Mouse (Mus musculus) bone marrow, adult 2 months (tissue): ENCODE results near the gene Mettl26. TPM values are rescaled to one million over a fixed set of nuclear protein-coding genes. Genes with fewer than 3 reads are reported as not detected.

Experiments
- H3K27ac ChIP-seq: fragments of 200-500 bp; 2 replicates; pipeline ENCODE4 v1.5.1; 2012; ENCODE audit warnings: low read depth, mild to moderate bottlenecking, control low read depth, inconsistent platforms, low read length; ENCODE audit not compliant: control insufficient read depth, poor library complexity, insufficient read depth
- H3K4me1 ChIP-seq: fragments of 200-500 bp; 2 replicates; pipeline ENCODE4 v1.6.1; 2011; ENCODE audit warnings: low read length; ENCODE audit not compliant: control insufficient read depth, insufficient read depth
- H3K4me3 ChIP-seq: fragments of 200-500 bp; replicated peaks from 2 replicates; pipeline ENCODE3; 2011; ENCODE audit warnings: mild to moderate bottlenecking, low read depth, low read length, control low read depth; ENCODE audit not compliant: control insufficient read depth
- CTCF ChIP-seq: fragments of 200-500 bp; IDR thresholded peaks from 2 replicates; pipeline ENCODE4 v1.5.1; 2011; ENCODE audit warnings: low read length, control low read depth; ENCODE audit not compliant: control insufficient read depth, insufficient read depth
- POLR2A ChIP-seq: fragments of 200-500 bp; IDR thresholded peaks from 2 replicates; pipeline ENCODE4 v1.6.1; 2011; ENCODE audit warnings: low read depth, mild to moderate bottlenecking, control low read depth, low read length, borderline replicate concordance; ENCODE audit not compliant: control insufficient read depth
- WGBS: fragments of 180-500 bp; shearing (Covaris S2); methylation state at CpG from one replicate; pipeline ENCODE4 v1.1.7; 2018; 5-methylcytosine and 5-hydroxymethylcytosine counted together
- polyA plus RNA-seq: library from polyadenylated mRNA; stranded (reverse); fragments of >200 nt; gene quantifications from 2 replicates; pipeline ENCODE4 v1.2.4, GENCODE M21; 2011; ENCODE audit warnings: low replicate concordance; ENCODE audit not compliant: missing spikeins, insufficient read depth, insufficient read length

The Mettl26 gene
- polyA plus RNA-seq, 1 experiment = 30.0 TPM

DNA sequence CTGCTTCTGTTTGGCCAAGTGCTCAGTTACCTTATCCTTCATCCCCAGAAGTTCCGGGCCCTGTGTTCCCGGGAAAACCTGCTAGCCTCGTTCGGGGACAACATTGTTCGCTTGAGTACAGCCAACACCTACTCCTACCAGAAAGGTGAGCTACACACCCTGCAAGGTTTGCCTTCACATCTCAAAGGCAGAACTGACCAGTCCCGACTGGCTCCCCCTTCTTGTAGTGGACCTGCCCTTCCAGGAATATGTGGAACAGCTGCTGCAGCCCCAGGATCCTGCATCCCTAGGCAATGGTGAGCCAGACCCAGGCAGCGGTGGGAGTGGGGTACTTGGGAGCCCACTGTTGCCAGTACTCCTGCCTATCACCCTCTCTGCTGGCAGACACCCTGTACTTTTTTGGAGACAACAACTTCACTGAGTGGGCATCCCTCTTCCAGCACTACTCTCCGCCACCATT is 45.3 kb upstream of the Mettl26 start:
- Histone ChIP-seq H3K4me1 (peaks cover 7% of the 10 kb centered on the region; the same call in 1 of the 2 replicates), H3K27ac (peak overlapping the region; percentile 20; the same call in 1 of the 2 replicates), H3K4me3 (peak overlapping the region; percentile 80)
- 48% methylated on average over 8 of the region's 8 CpGs for WGBS
- TF ChIP-seq POLR2A (no peak), CTCF (no peak)

DNA sequence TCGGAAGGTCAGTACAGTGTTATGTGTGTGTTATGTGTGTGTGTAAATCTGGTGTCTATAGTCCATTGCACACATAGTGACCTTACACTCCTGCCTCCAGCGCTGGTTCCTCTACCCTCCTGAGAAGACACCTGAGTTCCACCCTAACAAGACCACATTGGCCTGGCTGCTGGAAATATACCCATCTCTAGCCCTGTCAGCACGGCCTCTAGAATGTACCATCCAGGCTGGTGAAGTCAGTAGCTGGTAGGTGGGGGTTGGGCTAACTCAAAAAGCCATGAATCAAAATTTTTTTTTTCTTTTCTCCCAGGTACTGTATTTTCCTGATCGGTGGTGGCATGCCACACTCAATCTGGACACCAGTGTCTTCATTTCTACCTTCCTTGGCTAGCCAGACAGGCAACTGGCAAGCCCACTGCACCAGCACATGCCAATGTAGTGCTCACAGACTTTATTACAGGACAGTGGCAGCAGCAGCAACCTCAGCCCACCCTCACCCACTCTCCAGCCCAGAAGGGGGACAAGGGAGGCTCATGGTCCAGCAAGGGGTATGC is 44.6 kb upstream of the Mettl26 start:
- Histone ChIP-seq H3K4me3 (no peak overlapping the region), H3K4me1 (peaks cover 7% of the 10 kb centered on the region; the same call in 1 of the 2 replicates), H3K27ac (no peak overlapping the region)
- no peak for TF ChIP-seq POLR2A
- TF ChIP-seq CTCF = no peak
- 81% methylated on average over 4 of the region's 4 CpGs for WGBS

DNA sequence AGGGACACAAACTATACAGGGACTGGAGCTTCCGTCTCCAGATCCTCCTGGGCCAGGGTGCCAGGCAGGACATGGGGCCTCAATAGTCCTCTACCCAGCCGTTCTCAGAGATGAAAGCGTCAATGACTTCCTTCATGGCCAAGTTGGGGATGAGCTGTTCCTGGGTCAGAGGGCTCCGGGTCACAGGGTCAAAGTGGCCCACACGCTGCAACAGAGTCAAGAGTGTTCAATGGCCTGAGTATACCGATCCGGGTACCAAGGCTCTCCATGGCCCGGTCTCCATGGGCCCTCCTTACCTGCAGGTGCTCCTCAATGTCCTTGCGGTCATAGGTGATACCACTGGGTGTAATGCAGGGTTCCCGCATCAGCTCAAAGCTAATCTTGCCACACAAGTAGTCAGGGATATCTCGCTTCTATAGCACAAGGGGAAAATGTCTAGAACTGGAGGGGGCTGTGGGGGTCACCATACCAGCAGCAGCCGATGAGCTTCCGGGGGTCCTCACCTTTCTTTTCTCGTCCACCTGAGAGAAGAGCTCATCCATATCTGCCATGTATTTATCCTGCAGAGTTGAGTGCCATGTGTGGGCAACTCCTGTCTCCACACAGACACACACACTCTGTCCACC is 44.0 kb upstream of the Mettl26 start:
- no peak overlapping the region for H3K27ac ChIP-seq
- TF ChIP-seq POLR2A (no peak), CTCF (no peak)
- no peak overlapping the region for H3K4me3 ChIP-seq
- 88% methylated on average over 14 of the region's 14 CpGs for WGBS
- peaks cover 7% of the 10 kb centered on the region; the same call in 1 of the 2 replicates for H3K4me1 ChIP-seq

DNA sequence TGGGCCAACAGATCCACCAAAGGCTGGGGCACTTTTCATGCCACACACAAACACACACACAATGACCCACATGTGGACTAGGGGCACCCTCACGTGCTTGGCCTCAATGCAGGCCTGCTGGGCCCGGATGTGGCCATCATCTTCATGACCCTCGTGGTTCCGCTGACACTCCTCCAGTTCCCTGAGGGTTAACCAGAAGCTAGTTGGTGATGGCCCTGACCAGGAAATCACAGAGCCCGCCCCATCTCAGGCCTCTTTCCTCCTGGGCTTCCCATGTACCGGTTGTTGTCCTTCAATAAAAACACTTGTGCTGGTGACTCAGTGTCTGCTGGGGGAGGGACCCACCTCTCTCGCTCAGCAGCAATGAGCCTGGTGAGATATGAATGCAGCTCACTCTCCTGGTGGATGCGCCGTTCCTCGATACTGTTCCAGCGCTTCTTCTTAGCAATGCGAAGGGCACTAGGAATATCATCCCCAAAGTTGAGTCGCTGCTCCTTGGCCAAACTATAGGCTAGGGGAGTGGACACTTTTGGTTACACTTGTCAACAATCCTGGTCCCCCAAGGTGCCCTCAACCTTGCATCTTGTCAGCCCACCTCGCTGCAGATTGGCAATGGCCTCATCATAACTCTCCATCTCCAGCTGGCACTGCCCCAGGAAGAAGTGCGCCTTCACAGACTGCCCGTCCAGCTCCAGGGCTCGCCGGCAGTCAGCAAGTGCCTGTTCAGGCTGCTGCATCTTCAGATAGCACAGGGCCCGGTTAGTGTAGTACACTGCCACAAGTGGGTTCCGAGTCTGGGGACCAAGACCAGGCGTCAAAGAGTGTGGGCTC is 43.2 kb upstream of the Mettl26 start:
- WGBS = 51% methylated on average over 21 of the region's 21 CpGs
- H3K27ac ChIP-seq = no peak overlapping the region; the same call in 1 of the 2 replicates
- peak overlapping the region; percentile 69 for H3K4me3 ChIP-seq
- peaks cover 7% of the 10 kb centered on the region; the same call in 1 of the 2 replicates for H3K4me1 ChIP-seq
- TF ChIP-seq CTCF (no peak), POLR2A (no peak)

DNA sequence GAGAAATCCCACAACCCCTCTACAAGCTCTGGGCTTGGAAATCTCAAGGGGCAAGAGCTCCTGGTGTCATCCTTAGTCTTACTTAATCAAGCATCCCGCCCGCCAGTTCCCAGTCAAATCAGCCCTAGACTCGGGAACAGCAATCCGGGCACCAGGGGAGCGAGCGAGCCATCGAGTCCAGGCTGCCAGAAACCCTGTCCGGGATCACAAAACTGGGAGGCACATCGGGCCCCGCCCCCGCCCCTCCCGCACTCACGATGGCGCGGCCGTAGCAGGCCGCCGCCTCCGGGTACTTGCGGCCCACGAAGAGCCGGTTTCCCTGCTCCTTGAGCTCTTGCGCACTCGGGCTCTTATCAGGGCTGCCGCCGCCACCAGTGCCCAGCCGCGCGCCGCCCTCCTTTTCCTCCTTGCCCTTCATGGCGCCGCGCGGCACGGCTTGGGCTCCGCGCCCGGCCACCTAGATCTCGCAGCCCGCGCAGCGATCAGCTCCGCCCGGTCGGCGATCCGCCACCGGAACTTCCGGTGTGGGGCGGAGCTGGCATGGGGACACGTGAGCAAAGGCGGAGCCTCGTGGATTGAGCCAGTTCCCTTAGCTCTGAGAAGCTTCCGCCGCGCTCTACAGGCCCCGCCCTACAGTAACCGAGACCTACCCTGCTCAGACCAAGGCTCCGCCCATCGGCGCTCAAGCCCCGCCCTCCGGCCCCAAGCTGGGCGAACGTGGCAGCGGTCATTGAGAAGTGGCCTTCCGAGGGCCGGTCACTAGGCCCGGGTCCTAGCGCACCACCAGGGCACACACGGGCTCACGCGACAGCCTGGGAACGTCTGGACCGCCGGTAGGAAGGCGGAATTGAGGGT is 42.2 kb upstream of the Mettl26 start:
- H3K4me3 ChIP-seq = peak overlapping the region; percentile 87
- no peak for TF ChIP-seq CTCF
- TF ChIP-seq POLR2A = peak; percentile 82; the same call in 1 of the 2 replicates
- under 1% methylated on average over 77 of the region's 77 CpGs for WGBS
- peaks cover 7% of the 10 kb centered on the region; the same call in 1 of the 2 replicates for H3K4me1 ChIP-seq
- H3K27ac ChIP-seq = peak overlapping the region; percentile 89

DNA sequence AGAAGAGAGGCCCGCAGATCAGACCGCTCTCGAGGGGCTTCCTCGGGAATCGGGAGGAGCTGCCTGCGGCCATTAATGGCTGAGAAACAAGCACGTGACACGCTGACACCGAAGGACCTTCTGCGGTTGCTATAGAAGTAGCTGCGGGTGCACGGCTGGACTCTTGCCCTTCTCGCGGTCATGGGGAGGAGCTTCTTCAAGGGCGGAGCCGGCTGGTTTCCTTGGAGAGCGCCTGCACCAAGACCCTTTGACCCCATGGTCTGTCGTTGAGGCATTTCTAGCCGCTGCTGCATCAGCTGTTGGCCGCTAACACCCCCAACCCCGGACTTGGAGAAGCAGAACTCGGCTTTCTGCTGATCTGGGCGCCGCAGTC is 41.6 kb upstream of the Mettl26 start, which contains the start of gene Stub1:
Gene Stub1 (minus strand): TSS at position 114 of the 373 bp plus-strand sequence.
- H3K4me1 ChIP-seq = peaks cover 7% of the 10 kb centered on the region; the same call in 1 of the 2 replicates
- under 1% methylated on average over 24 of the region's 24 CpGs for WGBS
- no peak for TF ChIP-seq CTCF
- no peak for TF ChIP-seq POLR2A
- peak within 1 kb of the TSS; percentile 89 for H3K27ac ChIP-seq
- peak within 1 kb of the TSS; percentile 87 for H3K4me3 ChIP-seq

DNA sequence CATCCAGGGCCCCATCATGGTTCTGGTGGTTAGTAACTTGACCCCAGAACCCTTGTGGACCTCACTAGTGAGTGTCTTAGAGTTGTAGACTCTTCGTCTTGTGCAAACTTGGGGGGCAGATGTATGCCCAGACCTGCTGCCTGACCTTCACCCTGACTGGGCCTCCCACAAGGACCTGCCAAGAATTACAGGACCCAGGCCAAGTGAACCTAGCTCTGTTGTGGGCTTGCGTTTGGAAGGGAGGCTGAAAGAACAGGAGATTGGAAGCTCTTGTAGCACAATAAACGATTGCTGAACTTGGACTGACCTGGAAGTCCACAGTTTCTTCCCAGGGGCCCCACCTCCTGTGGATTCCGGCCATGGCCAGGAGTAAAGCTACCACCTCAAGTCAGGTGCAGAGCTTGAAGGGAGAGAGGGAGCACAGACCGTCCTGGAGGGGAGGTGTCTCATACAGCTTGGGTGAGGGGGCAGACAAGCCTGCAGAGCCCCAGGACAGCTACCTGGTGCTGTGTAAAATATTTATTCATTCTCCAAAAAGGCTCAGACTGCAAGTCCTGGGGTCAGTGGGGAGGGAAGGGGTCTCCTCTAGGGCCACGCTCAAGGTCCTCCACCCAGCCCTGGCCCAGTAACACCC is 40.8 kb upstream of the Mettl26 start:
- TF ChIP-seq CTCF = no peak
- no peak for TF ChIP-seq POLR2A
- Histone ChIP-seq H3K4me1 (peaks cover 4% of the 10 kb centered on the region; the same call in 1 of the 2 replicates), H3K27ac (no peak overlapping the region), H3K4me3 (peak overlapping the region; percentile 87)
- 44% methylated on average over 6 of the region's 6 CpGs for WGBS

DNA sequence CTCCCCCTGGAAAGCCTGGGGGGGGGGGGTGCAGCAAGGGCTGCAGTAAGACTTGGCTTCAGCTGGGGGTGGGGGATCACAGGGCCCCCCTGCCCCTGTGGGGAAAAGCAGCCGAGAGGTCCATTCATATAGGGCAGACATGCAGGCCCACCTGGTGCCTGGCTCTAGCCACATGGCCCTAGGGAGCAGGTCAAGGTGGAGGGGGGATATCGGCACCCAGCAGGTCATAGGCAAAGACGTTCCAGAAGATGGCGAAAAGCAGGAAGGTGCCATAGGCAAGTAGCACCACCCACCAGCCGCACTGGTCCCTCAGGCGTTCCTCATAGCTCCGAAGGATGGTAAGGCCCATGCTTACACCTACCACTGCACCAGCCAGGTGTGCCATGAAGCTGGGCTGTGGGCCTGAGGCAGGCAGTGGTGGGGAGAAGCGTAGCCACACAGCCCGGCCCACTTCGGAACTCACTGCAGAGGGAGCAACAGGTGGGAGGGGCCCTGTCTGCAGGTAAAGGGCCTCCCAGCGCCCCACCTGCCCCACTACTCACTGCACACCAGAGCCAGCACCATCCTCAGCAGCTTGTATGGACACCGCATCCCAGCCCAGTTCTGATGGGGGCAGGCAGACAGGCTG is 40.2 kb upstream of the Mettl26 start:
- WGBS = 88% methylated on average over 12 of the region's 12 CpGs
- no peak overlapping the region for H3K27ac ChIP-seq
- TF ChIP-seq CTCF = no peak; the same call in 1 of the 2 replicates
- TF ChIP-seq POLR2A = no peak
- H3K4me3 ChIP-seq = no peak overlapping the region
- peaks cover 3% of the 10 kb centered on the region; the same call in 1 of the 2 replicates for H3K4me1 ChIP-seq
